Mouse (Mus musculus) kidney, adult 11 months (tissue): ENCODE measurements around the gene Pkig.

Experiments
- DNase-seq: peaks from one replicate; pipeline ENCODE4 v3.0.0; 2022

Gene Pkig

GRCm38 (mm10) chr2:163766261-163766660 lies 108.1 kb downstream of the Pkig start:
- no peak for DNase-seq

- no peak for DNase-seq
Observed at GRCm38 (mm10) chr2:163766890-163767289, 108.7 kb downstream of the Pkig start.

- no peak for DNase-seq
Observed at GRCm38 (mm10) chr2:163770731-163771130, 112.5 kb downstream of the Pkig start.
